Mouse (Mus musculus) neural tube, embryonic 12.5 days (tissue): ENCODE results near the gene Mcpt8. TPM values are rescaled to one million over a fixed set of nuclear protein-coding genes. Genes with fewer than 3 reads are reported as not detected.
"Not testable (repeated sequence)": the region's sequence is repeated elsewhere in the genome, so short reads cannot be mapped to it uniquely, and the experiment has no call there.

Experiments used
- ATAC-seq: fragments of 200-750 bp; cut with Nextera tagmentation; 2 replicates; pipeline ENCODE4 v1.8.0; 2017; ENCODE audit warnings: low read depth, mild to moderate bottlenecking, moderate TSS enrichment, moderate library complexity; ENCODE audit not compliant: low FRiP score
- H3K27ac ChIP-seq: fragments of 300-500 bp; sonication (generic); 2 replicates; pipeline ENCODE4 v1.5.1; 2016
- H3K27me3 ChIP-seq: fragments of 300-500 bp; sonication (generic); replicated peaks from 2 replicates; pipeline ENCODE4 v1.6.1; 2016; ENCODE audit warnings: mild to moderate bottlenecking
- H3K36me3 ChIP-seq: fragments of 300-500 bp; sonication (generic); 2 replicates; pipeline ENCODE4 v1.6.1; 2016; ENCODE audit warnings: mild to moderate bottlenecking
- H3K4me1 ChIP-seq: fragments of 300-500 bp; sonication (generic); 2 replicates; pipeline ENCODE4 v1.6.1; 2016
- H3K4me2 ChIP-seq: fragments of 300-500 bp; sonication (generic); replicated peaks from 2 replicates; pipeline ENCODE4 v1.6.1; 2016; ENCODE audit warnings: mild to moderate bottlenecking
- H3K4me3 ChIP-seq: fragments of 300-500 bp; sonication (generic); 2 replicates; pipeline ENCODE4 v1.5.1; 2016
- H3K9ac ChIP-seq: fragments of 300-500 bp; sonication (generic); 2 replicates; pipeline ENCODE4 v1.6.1; 2016; ENCODE audit warnings: mild to moderate bottlenecking
- H3K9me3 ChIP-seq: fragments of 300-500 bp; sonication (generic); 2 replicates; pipeline ENCODE4 v1.6.1; 2016; ENCODE audit warnings: mild to moderate bottlenecking
- WGBS: fragments of 180-500 bp; shearing (Covaris S2); methylation state at CpG from one replicate; pipeline ENCODE4 v1.1.7; 2016; 5-methylcytosine and 5-hydroxymethylcytosine counted together
- microRNA-seq: library from miRNA; unstranded; fragments of <30 nt; microRNA quantifications from one replicate; pipeline ENCODE4, GENCODE M21; 2017
- polyA plus RNA-seq: library from polyadenylated mRNA; unstranded; fragments of >200 nt; fragmentation: Nextera tagmentation; extraction: Ambion mirVana; gene quantifications from 2 replicates; pipeline ENCODE4 v1.2.1, GENCODE M21; 2016

Mcpt8 gene
- polyA plus RNA-seq, 1 experiment from 2014 or later: not detected

- Histone ChIP-seq H3K9me3 (no peaks in the 10 kb centered on the region), H3K4me2 (no peak overlapping the region), H3K27me3 (no peaks in the 10 kb centered on the region), H3K27ac (no peak overlapping the region), H3K4me1 (no peaks in the 10 kb centered on the region), H3K9ac (no peak overlapping the region), H3K36me3 (no peaks in the 10 kb centered on the region), H3K4me3 (no peak overlapping the region)
- ATAC-seq: no peak
- 91% methylated on average over 1 of the region's 1 CpGs for WGBS
Measured at GRCm38 (mm10) chr14:56097597-56097996, 12.5 kb upstream of the Mcpt8 start.

DNA sequence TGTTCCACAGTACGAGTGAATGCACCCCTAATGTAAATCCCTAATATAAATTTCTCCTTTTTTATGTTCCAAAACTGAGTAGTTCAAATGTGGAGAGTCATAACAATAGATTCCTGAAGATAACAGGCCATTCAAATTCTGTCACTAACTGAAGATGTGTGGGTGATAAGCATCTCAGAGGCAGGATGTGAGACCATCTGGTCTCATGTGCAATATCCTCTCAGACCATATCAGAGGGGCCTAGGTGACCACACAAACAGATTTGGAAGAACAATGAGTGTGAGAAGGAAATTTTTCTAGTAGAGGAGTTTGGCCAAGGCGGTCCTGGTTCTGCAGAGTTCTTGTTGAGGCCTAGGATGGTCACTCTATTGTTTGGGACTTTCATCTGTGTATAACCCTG is 8.3 kb upstream of the Mcpt8 start:
- Histone ChIP-seq H3K27me3 (no peaks in the 10 kb centered on the region), H3K9ac (no peak overlapping the region), H3K27ac (no peak overlapping the region), H3K4me3 (no peak overlapping the region), H3K4me2 (no peak overlapping the region), H3K9me3 (no peaks in the 10 kb centered on the region), H3K36me3 (no peaks in the 10 kb centered on the region), H3K4me1 (no peaks in the 10 kb centered on the region)
- 78% methylated on average over 2 of the region's 2 CpGs for WGBS
- no peak for ATAC-seq

- H3K27me3 ChIP-seq: no peaks in the 10 kb centered on the region
- H3K4me1 ChIP-seq: no peaks in the 10 kb centered on the region
- no peak overlapping the region for H3K4me3 ChIP-seq
- no peak for ATAC-seq
- no peaks in the 10 kb centered on the region for H3K36me3 ChIP-seq
- H3K9ac ChIP-seq: no peak overlapping the region
- no peaks in the 10 kb centered on the region for H3K9me3 ChIP-seq
- no peak overlapping the region for H3K27ac ChIP-seq
- 78% methylated on average over 3 of the region's 3 CpGs for WGBS
- H3K4me2 ChIP-seq: no peak overlapping the region
Measured at GRCm38 (mm10) chr14:56086711-56087110, 1.6 kb upstream of the Mcpt8 start.

DNA sequence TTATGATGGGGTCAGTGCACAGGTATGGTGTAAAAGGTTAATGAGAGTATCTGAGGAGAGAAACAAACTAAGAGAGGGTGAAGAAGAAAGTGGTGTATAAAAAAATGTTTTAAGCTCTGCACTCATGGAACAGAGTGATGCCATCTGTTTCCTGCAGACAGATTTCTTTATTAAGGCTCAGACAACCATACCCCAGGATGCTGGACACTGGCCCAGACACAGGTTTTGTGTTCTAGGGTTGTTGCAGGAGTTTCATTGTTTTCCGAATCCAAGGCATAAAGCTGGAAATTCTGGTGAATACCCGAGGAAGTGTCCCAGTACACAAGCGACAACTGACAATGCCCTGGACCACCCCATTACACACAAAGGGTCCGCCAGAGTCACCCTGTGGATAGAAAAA is 3.1 kb downstream of the Mcpt8 start:
- H3K9me3 ChIP-seq: no peaks in the 10 kb centered on the region
- no peak overlapping the region for H3K4me2 ChIP-seq
- no peak overlapping the region for H3K9ac ChIP-seq
- H3K27me3 ChIP-seq: no peaks in the 10 kb centered on the region
- no peak overlapping the region for H3K27ac ChIP-seq
- WGBS: 80% methylated on average over 4 of the region's 4 CpGs
- no peak overlapping the region for H3K4me3 ChIP-seq
- H3K36me3 ChIP-seq: no peaks in the 10 kb centered on the region
- no peaks in the 10 kb centered on the region for H3K4me1 ChIP-seq
- no peak for ATAC-seq

DNA sequence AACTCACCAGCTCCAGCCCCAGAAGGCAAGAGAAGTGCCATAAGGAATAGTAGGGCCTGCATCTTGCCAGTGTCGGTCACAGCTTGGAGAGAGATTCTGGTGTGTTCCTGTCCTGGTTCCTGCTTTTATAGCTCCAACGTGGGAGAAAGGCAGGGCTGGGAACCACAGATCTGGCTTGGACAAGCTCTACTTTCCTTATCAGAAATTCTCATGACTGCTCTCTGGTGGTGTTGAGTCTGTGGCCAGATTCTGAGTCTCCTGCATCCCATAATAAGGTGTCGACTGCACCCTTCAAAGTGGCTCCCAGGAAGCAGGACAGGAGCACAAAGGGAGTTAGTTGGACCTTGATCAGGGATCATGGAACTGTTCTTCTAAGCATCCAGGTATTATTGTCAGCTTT is 22.9 kb downstream of the Mcpt8 start, which contains the start of gene Mcpt4:
Gene Mcpt4 (minus strand): TSS at position 101 of the 400 bp plus-strand sequence.
- H3K9ac ChIP-seq, H3K9me3 ChIP-seq, ATAC-seq, H3K4me3 ChIP-seq, H3K4me2 ChIP-seq, H3K27me3 ChIP-seq, H3K36me3 ChIP-seq, H3K27ac ChIP-seq, H3K4me1 ChIP-seq: not testable (repeated sequence)
- WGBS: 77% methylated on average over 3 of the region's 3 CpGs

DNA sequence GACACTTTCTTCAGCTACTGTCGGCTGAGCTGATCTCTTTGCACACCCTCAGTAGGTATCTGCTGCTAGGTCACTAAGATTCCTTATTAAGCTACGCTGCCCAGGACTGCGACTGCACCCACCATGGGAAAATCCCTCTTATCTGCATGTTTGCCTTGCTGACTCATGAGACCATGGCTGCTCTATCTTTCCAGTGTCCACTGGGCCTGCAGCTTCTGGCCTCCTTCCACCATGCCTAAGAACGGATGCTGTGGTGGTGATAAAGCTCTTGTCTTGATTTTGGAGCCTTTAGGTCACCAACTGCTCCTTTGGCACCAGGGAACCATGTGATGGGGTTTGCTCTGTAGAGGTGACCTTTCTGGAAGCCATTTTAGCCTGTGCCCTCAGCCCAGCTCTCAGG is 27.4 kb downstream of the Mcpt8 start:
- H3K9ac ChIP-seq: no peak overlapping the region
- no peak for ATAC-seq
- no peak overlapping the region for H3K4me3 ChIP-seq
- H3K27ac ChIP-seq: no peak overlapping the region
- no peaks in the 10 kb centered on the region for H3K36me3 ChIP-seq
- 82% methylated on average over 4 of the region's 4 CpGs for WGBS
- H3K4me1 ChIP-seq: no peaks in the 10 kb centered on the region
- H3K4me2 ChIP-seq: no peak overlapping the region
- no peaks in the 10 kb centered on the region for H3K27me3 ChIP-seq
- H3K9me3 ChIP-seq: no peaks in the 10 kb centered on the region

DNA sequence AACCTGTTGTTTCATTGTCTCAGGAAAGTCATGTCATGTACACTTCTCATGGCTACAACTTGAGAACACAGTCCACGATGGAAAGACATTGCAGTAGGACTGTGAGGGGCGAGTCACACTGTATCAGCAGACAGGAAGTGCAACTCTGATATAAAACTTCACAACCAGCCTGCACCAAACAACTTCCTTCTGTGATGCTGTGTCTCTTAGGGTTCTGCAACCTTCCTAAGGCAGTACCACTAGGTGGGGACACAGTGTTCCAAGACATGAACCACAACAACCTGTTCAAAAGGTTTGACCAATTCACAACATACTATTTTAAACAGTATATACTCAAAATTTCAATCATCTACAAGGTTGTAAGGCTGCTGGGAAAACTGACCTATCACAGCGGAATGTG is 29.7 kb downstream of the Mcpt8 start:
- WGBS: 88% methylated on average over 3 of the region's 3 CpGs
- no peaks in the 10 kb centered on the region for H3K4me1 ChIP-seq
- H3K9me3 ChIP-seq: no peaks in the 10 kb centered on the region
- H3K4me2 ChIP-seq: no peak overlapping the region
- no peak overlapping the region for H3K9ac ChIP-seq
- no peak overlapping the region for H3K27ac ChIP-seq
- H3K27me3 ChIP-seq: no peaks in the 10 kb centered on the region
- no peak overlapping the region for H3K4me3 ChIP-seq
- ATAC-seq: no peak
- H3K36me3 ChIP-seq: no peaks in the 10 kb centered on the region

GRCm38 (mm10) chr14:56041792-56042191 is 43.3 kb downstream of the Mcpt8 start, which contains the start of gene Mcpt2:
Gene Mcpt2, plus strand, starts transcription at chr14:56042041.
- not testable (repeated sequence) for H3K4me3 ChIP-seq, H3K27me3 ChIP-seq, ATAC-seq, H3K4me1 ChIP-seq, H3K9me3 ChIP-seq, H3K36me3 ChIP-seq, H3K27ac ChIP-seq, H3K4me2 ChIP-seq, H3K9ac ChIP-seq
- 90% methylated on average over 1 of the region's 1 CpGs for WGBS

GRCm38 (mm10) chr14:56034433-56034832 is 50.6 kb downstream of the Mcpt8 start:
- Histone ChIP-seq H3K27me3 (no peaks in the 10 kb centered on the region), H3K9ac (no peak overlapping the region), H3K4me3 (no peak overlapping the region), H3K36me3 (no peaks in the 10 kb centered on the region), H3K4me1 (no peaks in the 10 kb centered on the region), H3K4me2 (no peak overlapping the region), H3K27ac (no peak overlapping the region), H3K9me3 (no peaks in the 10 kb centered on the region)
- 81% methylated on average over 2 of the region's 2 CpGs for WGBS
- no peak for ATAC-seq

Small RNAs within 50 kb of the gene (microRNA-seq; reads per million reads assigned to microRNA genes)
- gene Mir6949: not detected

Other genes with a start within 250 kb of the Mcpt8 start
- gene Nynrin, start 231.3 kb downstream of the Mcpt8 start, polyA plus RNA-seq: 19.7 and 21.5 TPM in 2 replicates
- 0.25 and 0.28 TPM in 2 replicates for gene Cbln3, start 200.9 kb downstream of the Mcpt8 start, polyA plus RNA-seq
- 18.3 and 19.7 TPM in 2 replicates for gene Khnyn, start 200.3 kb downstream of the Mcpt8 start, polyA plus RNA-seq
- gene Sdr39u1, start 185.0 kb downstream of the Mcpt8 start, polyA plus RNA-seq: 59.9 and 66.0 TPM in 2 replicates
- not detected in 2 replicates for gene Cma1, start 140.6 kb downstream of the Mcpt8 start, polyA plus RNA-seq
- gene Cma2, start 134.3 kb downstream of the Mcpt8 start, polyA plus RNA-seq: not detected in 2 replicates
- not detected in 2 replicates for gene Mcpt1, start 67.3 kb downstream of the Mcpt8 start, polyA plus RNA-seq
- gene Mcpt9, start 54.8 kb downstream of the Mcpt8 start, polyA plus RNA-seq: not detected in 2 replicates
- gene Mcpt2, start 43.2 kb downstream of the Mcpt8 start, polyA plus RNA-seq: not detected in 2 replicates
- not detected in 2 replicates for gene Mcpt4, start 23.0 kb downstream of the Mcpt8 start, polyA plus RNA-seq
- gene Ctsg, start 17.3 kb upstream of the Mcpt8 start, polyA plus RNA-seq: not detected in 2 replicates
- not detected in 2 replicates for gene Gzme, start 35.4 kb upstream of the Mcpt8 start, polyA plus RNA-seq
- not detected in 2 replicates for gene Gzmd, start 47.3 kb upstream of the Mcpt8 start, polyA plus RNA-seq
- not detected in 2 replicates for gene Gzmg, start 74.3 kb upstream of the Mcpt8 start, polyA plus RNA-seq
- not detected in 2 replicates for gene Gzmn, start 89.3 kb upstream of the Mcpt8 start, polyA plus RNA-seq
- not detected in 2 replicates for gene Gzmf, start 126.1 kb upstream of the Mcpt8 start, polyA plus RNA-seq
- gene Gzmc, start 149.4 kb upstream of the Mcpt8 start, polyA plus RNA-seq: not detected in 2 replicates
- gene Gzmb, start 177.0 kb upstream of the Mcpt8 start, polyA plus RNA-seq: not detected in 2 replicates